Mouse (Mus musculus) hindbrain, embryonic 11.5 days (tissue): Measurements from ENCODE around the gene Dcaf1. TPM values are rescaled to one million over a fixed set of nuclear protein-coding genes. Genes with fewer than 3 reads are reported as not detected.

Source experiments
- ATAC-seq: fragments of 200-750 bp; cut with Nextera tagmentation; 2 replicates; pipeline ENCODE4 v1.8.0; 2017; ENCODE audit warnings: mild to moderate bottlenecking, moderate TSS enrichment, moderate library complexity; ENCODE audit not compliant: low FRiP score
- DNase-seq: peaks from one replicate; pipeline ENCODE4 v3.0.0-alpha.2; 2015; ENCODE audit warnings: low spot score
- H3K27ac ChIP-seq: fragments of 300-500 bp; sonication (generic); 2 replicates; pipeline ENCODE4 v1.5.1; 2014; ENCODE audit warnings: mild to moderate bottlenecking, low read depth, low read length
- H3K27me3 ChIP-seq: fragments of 300-500 bp; sonication (generic); 2 replicates; pipeline ENCODE4 v1.6.1; 2014; ENCODE audit warnings: mild to moderate bottlenecking, low read length, moderate library complexity, mixed read lengths; ENCODE audit not compliant: control insufficient read depth, insufficient read depth
- H3K36me3 ChIP-seq: fragments of 300-500 bp; sonication (generic); 2 replicates; pipeline ENCODE4 v1.6.1; 2014; ENCODE audit warnings: mild to moderate bottlenecking, low read length, moderate library complexity, mixed read lengths; ENCODE audit not compliant: control insufficient read depth, insufficient read depth
- H3K4me1 ChIP-seq: fragments of 300-500 bp; sonication (generic); replicated peaks from 2 replicates; pipeline ENCODE4 v1.6.1; 2014; ENCODE audit warnings: low read length, mixed read lengths; ENCODE audit not compliant: control insufficient read depth, insufficient read depth
- H3K4me2 ChIP-seq: fragments of 300-500 bp; sonication (generic); replicated peaks from 2 replicates; pipeline ENCODE4 v1.6.1; 2014; ENCODE audit warnings: mild to moderate bottlenecking, low read depth, low read length
- H3K4me3 ChIP-seq: fragments of 300-500 bp; sonication (generic); 2 replicates; pipeline ENCODE4 v1.5.1; 2014; ENCODE audit warnings: low read depth, low read length
- H3K9ac ChIP-seq: fragments of 300-500 bp; sonication (generic); 2 replicates; pipeline ENCODE4 v1.6.1; 2014; ENCODE audit warnings: low read depth, low read length
- H3K9me3 ChIP-seq: fragments of 300-500 bp; sonication (generic); 2 replicates; pipeline ENCODE4 v1.6.1; 2016; ENCODE audit warnings: low read length; ENCODE audit not compliant: control insufficient read depth
- whole genome bisulfite sequencing: fragments of 180-500 bp; shearing (Covaris S2); extraction: QIAGEN DNeasy Blood & Tissue Kit; methylation state at CpG from one replicate; pipeline ENCODE4 v1.1.7; 2014; 5-methylcytosine and 5-hydroxymethylcytosine counted together
- polyA plus RNA-seq: library from polyadenylated mRNA; unstranded; fragments of >200 nt; fragmentation: Nextera tagmentation; extraction: Ambion mirVana; gene quantifications from 2 replicates; pipeline ENCODE4 v1.2.1, GENCODE M21; 2014

The Dcaf1 gene
- polyA plus RNA-seq, 1 experiment from 2014 or later, result 32.1 TPM

DNA sequence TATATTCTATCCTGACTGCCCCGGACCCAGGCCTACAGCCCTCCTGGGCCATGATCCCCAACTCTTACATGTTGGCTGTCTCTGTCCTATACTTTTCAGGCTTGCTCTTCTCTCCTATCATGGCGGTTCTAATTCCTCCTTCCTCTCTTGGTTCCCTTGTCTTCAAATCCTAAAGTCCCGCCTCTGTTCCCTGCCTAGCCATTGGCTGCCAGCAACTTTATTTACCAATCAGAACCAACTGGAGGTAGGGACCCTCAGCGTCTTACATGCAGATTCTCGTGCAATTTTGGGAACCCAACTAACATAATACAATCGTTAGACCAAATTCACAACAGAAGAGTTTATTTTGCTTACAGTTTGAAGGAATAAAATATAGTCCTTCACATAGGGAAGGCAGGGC is 21.1 kb downstream of the Dcaf1 start:
- Histone ChIP-seq H3K36me3 (peaks cover 9% of the 10 kb centered on the region; the same call in 1 of the 2 replicates), H3K9ac (no peak overlapping the region), H3K9me3 (no peaks in the 10 kb centered on the region), H3K4me1 (no peaks in the 10 kb centered on the region), H3K4me3 (no peak overlapping the region), H3K27ac (no peak overlapping the region), H3K27me3 (no peaks in the 10 kb centered on the region), H3K4me2 (no peak overlapping the region)
- WGBS, result 94% methylated on average over 6 of the region's 6 CpGs
- ATAC-seq (no peak), DNase-seq (no peak)

DNA sequence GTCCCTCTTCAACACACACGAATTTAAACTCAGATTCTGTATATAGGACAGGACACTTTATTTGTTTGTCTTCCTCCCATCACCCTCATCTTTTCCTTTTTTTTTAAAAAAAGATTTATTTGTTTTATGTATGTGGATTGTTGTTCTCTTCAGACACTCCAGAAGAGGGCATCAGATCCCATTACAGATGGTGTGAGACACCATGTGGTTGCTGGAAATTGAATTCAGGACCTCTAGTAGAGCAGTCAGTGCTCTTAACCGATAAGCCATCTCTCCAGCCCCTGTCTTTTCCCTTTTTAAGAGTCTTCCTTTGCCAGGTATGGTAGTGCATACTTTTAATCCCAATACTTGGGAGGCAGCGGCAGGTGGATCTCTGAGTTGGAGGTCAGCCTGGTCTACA is 35.0 kb downstream of the Dcaf1 start:
- WGBS, result 85% methylated on average over 3 of the region's 3 CpGs
- peaks cover 7% of the 10 kb centered on the region for H3K36me3 ChIP-seq
- no peak overlapping the region for H3K4me3 ChIP-seq
- DNase-seq, result no peak
- no peak overlapping the region for H3K27ac ChIP-seq
- no peak overlapping the region for H3K9ac ChIP-seq
- no peaks in the 10 kb centered on the region for H3K4me1 ChIP-seq
- ATAC-seq, result no peak
- no peak overlapping the region for H3K4me2 ChIP-seq
- H3K9me3 ChIP-seq, result no peaks in the 10 kb centered on the region
- no peaks in the 10 kb centered on the region for H3K27me3 ChIP-seq

DNA sequence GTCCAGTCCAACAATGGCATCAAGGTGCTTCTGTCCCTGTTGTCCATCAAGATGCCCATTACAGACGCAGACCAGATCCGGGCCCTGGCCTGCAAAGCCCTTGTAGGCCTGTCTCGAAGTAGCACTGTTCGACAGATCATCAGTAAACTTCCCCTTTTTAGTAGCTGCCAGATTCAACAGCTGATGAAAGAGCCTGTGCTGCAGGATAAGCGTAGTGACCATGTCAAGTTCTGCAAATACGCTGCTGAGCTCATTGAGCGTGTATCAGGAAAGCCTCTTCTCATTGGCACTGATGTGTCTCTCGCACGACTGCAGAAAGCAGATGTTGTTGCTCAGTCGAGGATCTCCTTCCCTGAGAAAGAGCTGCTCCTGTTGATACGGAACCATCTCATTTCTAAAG is 36.4 kb downstream of the Dcaf1 start:
- H3K4me2 ChIP-seq, result no peak overlapping the region
- no peak overlapping the region for H3K4me3 ChIP-seq
- no peak overlapping the region for H3K27ac ChIP-seq
- ATAC-seq (no peak), DNase-seq (no peak)
- H3K9ac ChIP-seq, result no peak overlapping the region
- 91% methylated on average over 11 of the region's 11 CpGs for WGBS
- H3K27me3 ChIP-seq, result no peaks in the 10 kb centered on the region
- peaks cover 7% of the 10 kb centered on the region for H3K36me3 ChIP-seq
- H3K4me1 ChIP-seq, result no peaks in the 10 kb centered on the region
- H3K9me3 ChIP-seq, result no peaks in the 10 kb centered on the region

DNA sequence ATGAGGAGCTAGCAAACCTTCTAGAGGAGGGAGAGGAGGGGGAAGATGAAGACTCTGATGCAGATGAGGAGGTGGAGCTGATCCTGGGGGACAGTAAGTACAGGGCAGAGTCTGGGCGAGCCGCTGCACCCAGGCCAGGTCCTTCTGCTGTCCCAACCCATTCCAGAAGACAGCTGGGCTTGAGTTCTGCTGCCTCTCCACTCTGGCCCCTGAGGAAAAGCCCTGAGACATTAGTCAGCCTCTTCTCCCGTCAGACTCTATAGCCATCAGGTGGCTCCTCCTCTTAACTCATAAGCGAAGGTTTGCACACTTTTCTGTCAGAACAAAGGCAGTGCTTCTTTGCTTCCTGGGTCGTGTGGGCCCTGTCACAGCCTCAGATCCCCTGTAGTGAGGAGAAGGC is 52.5 kb downstream of the Dcaf1 start:
- Histone ChIP-seq H3K9me3 (no peaks in the 10 kb centered on the region), H3K27ac (no peak overlapping the region), H3K27me3 (no peaks in the 10 kb centered on the region), H3K4me1 (no peaks in the 10 kb centered on the region), H3K36me3 (peaks cover 11% of the 10 kb centered on the region; the same call in 1 of the 2 replicates), H3K4me3 (no peak overlapping the region), H3K9ac (no peak overlapping the region), H3K4me2 (no peak overlapping the region)
- DNase-seq (no peak), ATAC-seq (no peak)
- WGBS, result 85% methylated on average over 5 of the region's 5 CpGs

DNA sequence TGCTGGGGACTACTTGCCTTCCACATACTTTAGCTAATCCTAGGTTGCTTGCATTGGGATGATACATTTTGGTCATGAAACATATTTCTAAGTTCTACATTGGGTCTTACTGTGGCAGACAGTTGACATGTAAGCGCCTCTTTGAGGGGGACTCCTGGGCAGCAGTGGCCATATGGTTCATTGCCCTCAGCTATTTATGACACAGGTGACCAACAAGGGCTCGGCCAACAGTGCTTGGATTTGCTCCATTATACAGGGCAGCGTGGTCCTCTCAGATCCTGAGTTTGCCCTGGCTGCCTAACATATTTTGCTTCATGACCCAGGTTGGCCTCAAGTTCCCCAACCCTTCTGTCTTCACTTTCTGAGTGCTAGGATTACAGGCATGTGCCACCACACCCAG is 55.0 kb downstream of the Dcaf1 start:
- Histone ChIP-seq H3K27ac (no peak overlapping the region), H3K4me3 (no peak overlapping the region), H3K36me3 (peaks cover 11% of the 10 kb centered on the region; the same call in 1 of the 2 replicates), H3K4me1 (no peaks in the 10 kb centered on the region), H3K27me3 (no peaks in the 10 kb centered on the region), H3K4me2 (no peak overlapping the region), H3K9ac (no peak overlapping the region), H3K9me3 (no peaks in the 10 kb centered on the region)
- DNase-seq, result no peak
- ATAC-seq, result no peak
- WGBS, result 96% methylated on average over 3 of the region's 3 CpGs

DNA sequence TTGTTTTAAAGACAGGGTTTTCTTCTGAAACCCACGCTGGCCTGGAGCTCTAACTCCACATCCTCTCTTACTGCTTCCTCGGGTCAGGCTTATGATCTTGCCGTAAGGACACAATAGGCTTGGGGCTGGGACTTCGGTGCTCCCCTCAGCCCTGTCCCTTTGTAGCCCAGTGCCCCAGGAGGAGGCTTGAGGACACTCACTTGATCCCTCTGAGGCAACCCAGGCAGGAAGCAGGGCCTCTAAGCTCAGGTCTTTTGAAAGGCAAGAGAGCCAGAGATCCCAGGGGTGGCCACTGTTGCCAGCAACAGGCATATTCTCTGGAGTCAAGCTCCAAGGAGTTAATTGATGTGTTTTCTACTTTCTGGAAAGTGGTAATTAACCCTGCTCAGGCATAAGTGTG is 57.8 kb downstream of the Dcaf1 start:
- H3K9ac ChIP-seq, result no peak overlapping the region
- no peaks in the 10 kb centered on the region for H3K27me3 ChIP-seq
- no peaks in the 10 kb centered on the region for H3K9me3 ChIP-seq
- no peak for DNase-seq
- peaks cover 9% of the 10 kb centered on the region; the same call in 1 of the 2 replicates for H3K4me1 ChIP-seq
- peaks cover 7% of the 10 kb centered on the region; the same call in 1 of the 2 replicates for H3K36me3 ChIP-seq
- no peak overlapping the region for H3K4me2 ChIP-seq
- ATAC-seq, result no peak
- no peak overlapping the region for H3K27ac ChIP-seq
- 72% methylated on average over 4 of the region's 4 CpGs for WGBS
- H3K4me3 ChIP-seq, result no peak overlapping the region

DNA sequence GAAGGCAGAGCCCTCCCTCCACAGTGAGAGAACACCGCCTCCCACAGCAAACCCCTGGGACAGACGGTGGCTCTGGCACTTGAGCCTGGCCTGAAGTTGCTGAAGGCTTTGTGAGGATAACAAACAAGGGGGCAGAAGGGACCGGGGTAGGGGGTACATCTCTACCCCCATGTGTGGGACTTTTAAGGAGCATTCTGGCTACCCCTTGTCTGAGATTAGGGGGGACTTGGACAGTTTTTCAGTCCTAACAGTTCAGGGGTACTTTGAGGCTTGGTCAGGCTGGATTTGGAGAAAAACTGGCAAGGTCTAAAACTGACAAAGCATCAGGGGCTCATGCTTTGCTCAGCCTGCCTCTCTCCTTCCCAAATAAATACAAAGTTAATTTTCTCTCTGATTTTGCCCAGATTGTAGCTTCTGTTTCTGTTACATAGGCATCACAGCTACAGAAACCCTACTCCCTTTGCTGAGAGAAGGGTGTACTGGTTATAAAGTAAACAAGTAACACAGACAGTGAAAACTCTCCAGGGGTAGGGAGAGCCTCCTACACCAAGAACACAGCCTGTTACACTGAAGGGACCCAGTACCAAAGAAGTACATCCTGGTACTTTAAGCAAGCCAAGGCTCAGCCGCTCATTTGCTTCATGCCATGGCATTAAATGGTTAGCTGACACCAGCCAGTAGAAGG is 59.5 kb downstream of the Dcaf1 start:
- no peak overlapping the region for H3K27ac ChIP-seq
- H3K9ac ChIP-seq, result no peak overlapping the region
- no peaks in the 10 kb centered on the region for H3K9me3 ChIP-seq
- 68% methylated on average over 4 of the region's 4 CpGs for WGBS
- H3K4me3 ChIP-seq, result no peak overlapping the region
- H3K4me1 ChIP-seq, result peaks cover 15% of the 10 kb centered on the region
- no peak for ATAC-seq
- H3K4me2 ChIP-seq, result no peak overlapping the region
- H3K27me3 ChIP-seq, result no peaks in the 10 kb centered on the region
- DNase-seq, result no peak
- peaks cover 5% of the 10 kb centered on the region; the same call in 1 of the 2 replicates for H3K36me3 ChIP-seq

DNA sequence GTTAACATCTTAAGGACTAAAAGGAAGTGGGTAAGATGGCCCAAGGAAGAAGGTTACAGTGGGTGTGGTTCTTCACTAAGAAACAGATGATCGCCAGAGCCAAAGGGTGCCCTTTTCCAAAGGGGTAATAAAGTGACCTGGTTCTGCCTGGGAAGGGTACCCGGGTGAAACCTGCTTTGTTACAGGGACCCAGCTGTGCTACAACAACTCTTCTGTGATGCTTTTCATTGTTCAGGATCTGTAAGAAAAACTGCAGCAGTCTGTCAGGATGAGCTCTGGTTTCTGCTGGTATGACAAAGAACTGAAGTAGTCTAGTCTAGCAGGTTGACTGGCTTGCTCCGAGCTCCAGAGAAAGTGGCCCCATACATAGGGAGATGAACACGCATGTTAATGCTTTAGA is 60.5 kb downstream of the Dcaf1 start:
- ATAC-seq (no peak), DNase-seq (no peak)
- no peak overlapping the region for H3K9ac ChIP-seq
- 78% methylated on average over 4 of the region's 4 CpGs for WGBS
- H3K4me2 ChIP-seq, result no peak overlapping the region
- no peaks in the 10 kb centered on the region for H3K27me3 ChIP-seq
- H3K4me1 ChIP-seq, result peaks cover 15% of the 10 kb centered on the region
- H3K4me3 ChIP-seq, result no peak overlapping the region
- H3K36me3 ChIP-seq, result no peaks in the 10 kb centered on the region
- no peaks in the 10 kb centered on the region for H3K9me3 ChIP-seq
- no peak overlapping the region for H3K27ac ChIP-seq

DNA sequence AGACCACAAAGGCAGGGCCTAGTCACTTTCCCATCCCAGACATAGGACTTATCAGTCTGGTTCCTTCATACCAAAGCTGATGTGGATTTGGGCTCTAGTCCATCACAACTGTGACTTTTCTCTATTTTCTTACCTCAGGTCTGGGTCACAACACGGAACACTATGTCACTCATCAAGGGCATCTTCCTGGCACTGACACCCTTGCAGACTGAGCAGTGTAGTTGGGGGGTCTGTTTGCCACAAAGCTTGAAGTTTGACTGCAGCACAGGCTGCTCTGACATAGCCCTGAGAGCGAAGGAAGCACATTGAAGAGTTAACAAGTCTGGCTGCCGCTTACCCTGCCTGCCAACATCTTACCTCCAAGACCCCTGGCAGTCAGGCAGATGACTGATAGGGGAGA is 61.4 kb downstream of the Dcaf1 start:
- DNase-seq (no peak), ATAC-seq (no peak)
- Histone ChIP-seq H3K9me3 (no peaks in the 10 kb centered on the region), H3K4me2 (peak overlapping the region; percentile 15; the same call in 1 of the 2 replicates), H3K27ac (no peak overlapping the region), H3K36me3 (no peaks in the 10 kb centered on the region), H3K4me3 (peak overlapping the region; percentile 8; the same call in 1 of the 2 replicates), H3K9ac (no peak overlapping the region), H3K27me3 (no peaks in the 10 kb centered on the region), H3K4me1 (peaks cover 18% of the 10 kb centered on the region)
- WGBS, result 84% methylated on average over 3 of the region's 3 CpGs
